Mouse (Mus musculus) gastrocnemius, adult 18-20 months (tissue): ENCODE measurements around the gene Rgs7. TPM values are rescaled to one million over a fixed set of nuclear protein-coding genes. Genes with fewer than 3 reads are reported as not detected.

Source experiments
- DNase-seq: peaks from one replicate; pipeline ENCODE4 v3.0.0; 2021; ENCODE audit warnings: low spot score
- total RNA-seq, 2 experiments: library from RNA; stranded (reverse); gene quantifications; 2 replicates each; pipeline ENCODE4 v1.2.3; 2021

Gene Rgs7
- total RNA-seq, 2 experiments from 2014 or later = 0.19 to 0.27 TPM

DNA sequence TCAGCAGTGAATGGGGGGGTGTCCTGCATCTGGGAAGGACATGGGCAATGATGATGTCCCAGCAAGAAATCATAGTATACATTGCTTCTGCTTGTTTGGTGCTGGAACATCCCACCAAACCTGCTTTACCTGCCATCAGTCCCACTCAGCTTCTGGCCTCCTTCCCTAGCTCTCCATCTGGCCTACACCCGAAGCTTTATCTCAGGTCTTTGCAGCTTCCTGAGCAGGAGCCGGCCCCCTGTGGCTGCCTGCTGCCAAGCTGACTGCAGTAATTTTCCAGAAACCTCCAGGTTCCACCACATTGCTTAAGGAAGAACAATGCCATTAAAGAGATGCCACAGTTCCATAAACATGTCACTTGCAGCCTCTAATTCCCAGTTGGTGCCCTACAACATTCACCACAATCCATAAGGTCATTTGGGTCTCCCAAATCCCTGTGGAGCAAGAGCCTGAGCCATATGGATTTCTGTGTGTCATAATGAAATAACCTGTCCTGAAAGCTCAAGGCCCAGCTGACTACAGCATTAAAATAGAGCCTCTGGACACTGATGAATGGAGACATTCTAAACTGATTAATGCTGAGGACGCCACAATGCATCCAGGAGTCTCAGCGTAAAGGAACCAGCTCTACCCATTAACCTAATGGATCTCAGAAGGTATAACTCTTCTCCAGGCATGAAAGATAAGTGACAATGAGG is 60.8 kb downstream of the Rgs7 start:
- DNase-seq = no peak

DNA sequence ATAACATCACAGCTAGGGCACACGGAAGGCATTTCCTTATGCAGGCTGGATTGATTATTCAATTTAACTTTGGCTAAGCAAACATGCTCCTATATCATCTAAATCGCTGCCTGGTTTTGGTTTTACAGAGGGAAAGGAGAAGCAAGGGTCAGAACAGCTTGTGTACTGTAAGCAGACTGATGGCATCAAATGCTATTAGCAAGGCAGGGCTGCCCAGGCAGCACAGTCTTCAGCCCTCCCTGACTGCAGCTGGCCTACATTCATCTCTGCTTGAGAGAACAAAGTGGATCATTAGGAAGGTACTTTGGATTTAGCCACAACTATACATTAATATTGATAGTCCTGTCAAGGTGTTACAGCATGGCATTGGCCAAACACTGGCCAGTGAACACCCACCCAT is 65.2 kb downstream of the Rgs7 start:
- no peak for DNase-seq

DNA sequence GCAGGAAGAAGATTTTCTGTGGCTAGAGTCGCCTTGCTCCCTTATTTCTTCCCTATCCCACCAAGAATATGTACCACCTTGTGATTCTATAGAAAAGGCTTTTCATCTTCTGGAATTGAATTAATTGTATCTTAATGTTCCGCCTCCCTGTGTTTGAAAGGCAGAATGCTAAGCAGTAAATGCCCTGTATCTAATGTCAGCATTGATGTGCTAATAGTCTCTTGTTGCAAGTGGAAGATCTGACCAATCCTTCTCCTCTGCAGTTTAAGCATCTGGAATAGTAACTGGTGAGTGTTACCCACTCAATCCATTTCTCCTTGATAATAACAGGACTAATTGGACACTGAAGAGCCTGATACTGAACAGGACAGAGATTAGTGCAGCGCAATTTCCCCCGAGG is 65.9 kb downstream of the Rgs7 start:
- no peak for DNase-seq

DNA sequence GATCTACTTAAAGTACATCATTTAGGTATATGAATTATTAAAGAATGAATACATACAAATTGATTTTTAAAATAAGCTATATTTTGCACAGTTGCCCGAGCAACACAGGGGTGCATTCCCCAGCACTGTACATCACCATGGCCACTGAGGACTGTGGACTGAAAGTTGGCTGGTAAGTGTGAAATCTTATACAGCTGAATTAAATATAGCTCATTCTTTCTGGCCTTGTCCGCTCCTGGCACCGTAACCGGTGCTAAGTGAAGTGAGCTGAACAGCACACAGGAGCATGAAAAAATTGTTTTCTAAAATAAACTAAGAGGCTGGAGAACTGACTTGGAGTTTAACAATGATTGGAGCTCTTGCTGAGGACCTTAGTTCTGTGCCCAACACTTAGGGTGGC is 71.4 kb downstream of the Rgs7 start:
- peak; percentile 43 for DNase-seq

DNA sequence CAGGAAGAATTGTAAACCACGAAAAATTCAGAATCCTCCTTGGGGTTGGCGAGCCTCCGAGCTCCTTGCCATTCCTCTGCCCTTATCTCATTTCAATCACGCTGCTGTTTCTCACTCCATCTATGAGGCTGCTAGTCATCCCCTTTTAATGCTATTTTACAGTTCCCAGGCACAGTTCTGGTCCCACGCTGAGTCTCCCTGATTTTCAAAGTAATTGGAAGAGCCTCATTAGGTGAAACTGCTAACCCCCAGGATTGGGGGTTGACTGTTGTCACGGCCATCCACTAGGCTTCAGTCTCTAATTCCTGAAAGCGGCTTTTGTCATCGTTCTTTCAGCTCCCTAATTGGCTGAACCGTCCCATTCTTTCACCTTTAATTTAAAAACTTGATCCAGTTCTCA is 76.6 kb downstream of the Rgs7 start:
- DNase-seq = no peak

DNA sequence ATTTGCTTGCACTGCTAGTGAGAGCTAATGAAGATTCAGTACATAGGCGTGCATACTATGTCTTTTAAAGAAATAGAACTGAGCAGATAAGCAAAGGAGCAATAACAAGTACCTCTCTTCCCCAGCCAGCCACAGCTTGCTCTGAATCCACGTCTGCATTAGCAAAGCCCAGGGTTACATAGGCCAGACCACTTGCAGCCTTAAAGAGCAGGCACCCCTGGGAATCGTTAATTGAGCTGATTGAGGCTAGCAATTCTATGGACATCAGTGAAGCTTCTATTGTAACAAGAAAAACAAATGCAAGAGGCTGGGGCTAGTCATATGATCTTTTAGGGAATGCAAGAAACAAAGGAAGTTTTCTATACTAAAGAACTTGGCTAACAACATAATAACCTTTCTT is 81.9 kb downstream of the Rgs7 start:
- DNase-seq = no peak

DNA sequence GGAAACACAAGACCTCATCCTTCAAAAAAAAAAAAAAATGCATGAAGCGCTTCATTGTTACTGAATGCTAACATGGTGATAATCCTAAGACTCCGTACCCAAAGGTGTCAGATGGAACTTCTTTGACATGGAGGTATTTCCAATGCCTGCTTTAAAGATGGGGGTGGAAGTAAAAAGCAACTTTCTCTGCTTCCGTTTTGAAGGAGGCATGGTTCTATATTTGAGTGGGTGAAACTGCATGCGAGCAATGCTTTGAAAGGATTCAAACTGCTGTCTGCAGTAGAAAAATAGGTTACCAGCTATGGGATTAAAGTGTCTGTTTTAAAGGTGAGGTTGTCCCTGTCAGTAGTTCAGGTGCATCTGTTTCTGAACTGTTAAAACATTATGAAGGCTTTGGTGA is 100.4 kb downstream of the Rgs7 start:
- DNase-seq = no peak

DNA sequence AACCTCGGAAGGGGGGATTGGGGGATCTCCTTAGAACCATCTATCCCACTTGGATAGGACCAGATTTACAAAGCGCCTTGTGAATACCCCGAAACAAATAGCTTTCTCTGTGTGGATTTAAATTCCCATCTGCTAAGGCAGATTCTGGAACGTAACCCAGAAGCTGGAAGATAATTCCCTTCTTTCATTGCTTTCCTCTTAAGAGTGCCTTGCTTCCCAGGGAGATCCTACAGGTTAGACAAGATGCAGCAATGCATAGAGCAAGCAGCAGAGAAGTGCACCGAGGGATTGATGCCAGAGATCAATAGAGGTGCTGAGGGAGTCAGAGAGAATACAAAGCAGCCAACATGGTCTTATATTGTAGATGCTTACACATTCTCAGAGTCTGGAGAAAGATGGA is 103.0 kb downstream of the Rgs7 start:
- DNase-seq = no peak

DNA sequence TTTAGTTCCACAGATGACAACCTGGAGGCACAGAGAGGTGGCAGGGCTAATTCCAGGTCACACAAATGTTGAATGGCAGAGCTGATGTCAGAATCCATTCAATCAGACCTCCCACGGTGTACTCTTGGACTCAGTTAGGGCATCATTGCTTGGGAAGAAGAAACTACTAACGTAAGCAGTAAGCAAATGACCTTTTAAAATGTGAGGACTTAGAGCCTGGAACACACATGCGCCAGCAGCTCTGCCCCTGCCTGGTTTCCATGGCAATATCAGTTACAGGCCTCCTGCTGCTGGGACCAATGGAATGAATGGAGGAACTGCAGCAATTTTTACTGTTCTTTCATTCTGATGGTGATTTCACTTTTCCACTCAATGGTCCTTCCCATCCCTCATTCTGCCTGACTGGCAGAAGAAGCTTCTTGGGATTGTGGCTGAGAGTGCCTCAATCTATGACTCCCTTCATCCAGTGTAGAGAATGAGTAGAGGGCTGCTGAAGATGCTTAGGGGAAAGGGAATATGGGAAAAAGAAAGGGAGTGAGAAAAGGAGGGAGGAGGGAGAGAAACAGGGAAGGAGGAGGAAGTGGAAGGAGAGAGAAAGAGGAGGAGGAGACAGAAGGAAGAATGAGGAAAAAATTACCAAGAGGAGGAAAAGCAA is 106.6 kb downstream of the Rgs7 start:
- no peak for DNase-seq

DNA sequence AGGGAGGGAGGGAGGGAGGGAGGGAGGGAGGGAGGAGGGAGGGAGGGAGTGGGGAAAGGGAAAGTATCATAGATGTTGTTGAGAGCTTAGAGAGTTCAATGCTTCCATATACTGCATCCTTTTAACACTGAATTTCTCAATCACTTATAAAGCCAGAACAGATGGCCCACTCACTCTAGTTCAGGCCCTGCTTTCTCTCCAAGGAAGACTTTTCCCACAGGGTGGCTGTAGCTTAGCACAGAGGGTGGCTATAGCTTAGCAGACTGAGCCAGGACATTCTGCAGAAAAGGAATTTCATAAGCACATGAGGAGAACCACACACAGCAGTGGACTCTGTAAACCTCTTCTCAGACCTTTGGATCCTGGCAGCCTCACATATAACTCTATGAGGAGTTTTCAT is 119.7 kb downstream of the Rgs7 start:
- DNase-seq = no peak

DNA sequence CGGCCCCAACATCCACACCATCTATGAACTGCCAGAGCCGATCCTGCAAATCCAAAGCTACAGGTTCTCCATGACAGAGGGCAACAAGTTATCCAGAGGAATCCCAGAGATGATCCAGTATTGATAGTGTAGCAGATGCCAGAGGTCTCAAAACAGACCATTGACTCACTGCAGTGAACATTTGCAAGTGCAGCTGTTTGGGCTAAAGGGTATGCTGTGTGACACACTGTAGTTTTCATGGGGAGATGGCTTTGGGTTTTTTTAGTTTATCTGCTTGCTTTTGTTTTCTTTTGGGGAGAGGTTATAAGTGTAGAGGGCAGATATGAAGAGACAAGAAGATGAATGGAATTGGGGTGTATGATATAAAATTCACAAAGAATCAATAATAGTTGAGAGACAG is 124.2 kb downstream of the Rgs7 start:
- no peak for DNase-seq

DNA sequence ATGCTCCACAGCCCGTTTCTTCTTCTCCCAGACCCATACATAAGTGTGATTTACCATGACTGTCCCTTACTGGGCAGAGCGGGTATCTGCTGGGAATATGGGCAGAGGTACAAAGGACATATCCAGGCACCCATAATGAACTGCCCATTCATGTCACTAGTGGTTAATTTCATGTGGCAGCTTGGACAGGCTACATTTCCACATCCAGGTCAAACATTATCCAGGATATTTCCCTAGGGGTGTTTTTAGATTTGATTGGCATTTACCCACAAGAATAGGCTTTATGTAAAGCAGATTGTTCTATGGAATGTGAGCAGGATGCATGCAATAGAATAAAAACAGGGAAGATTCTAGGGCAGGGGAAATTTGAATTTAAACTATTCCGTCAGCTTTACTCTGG is 128.7 kb downstream of the Rgs7 start:
- no peak for DNase-seq

DNA sequence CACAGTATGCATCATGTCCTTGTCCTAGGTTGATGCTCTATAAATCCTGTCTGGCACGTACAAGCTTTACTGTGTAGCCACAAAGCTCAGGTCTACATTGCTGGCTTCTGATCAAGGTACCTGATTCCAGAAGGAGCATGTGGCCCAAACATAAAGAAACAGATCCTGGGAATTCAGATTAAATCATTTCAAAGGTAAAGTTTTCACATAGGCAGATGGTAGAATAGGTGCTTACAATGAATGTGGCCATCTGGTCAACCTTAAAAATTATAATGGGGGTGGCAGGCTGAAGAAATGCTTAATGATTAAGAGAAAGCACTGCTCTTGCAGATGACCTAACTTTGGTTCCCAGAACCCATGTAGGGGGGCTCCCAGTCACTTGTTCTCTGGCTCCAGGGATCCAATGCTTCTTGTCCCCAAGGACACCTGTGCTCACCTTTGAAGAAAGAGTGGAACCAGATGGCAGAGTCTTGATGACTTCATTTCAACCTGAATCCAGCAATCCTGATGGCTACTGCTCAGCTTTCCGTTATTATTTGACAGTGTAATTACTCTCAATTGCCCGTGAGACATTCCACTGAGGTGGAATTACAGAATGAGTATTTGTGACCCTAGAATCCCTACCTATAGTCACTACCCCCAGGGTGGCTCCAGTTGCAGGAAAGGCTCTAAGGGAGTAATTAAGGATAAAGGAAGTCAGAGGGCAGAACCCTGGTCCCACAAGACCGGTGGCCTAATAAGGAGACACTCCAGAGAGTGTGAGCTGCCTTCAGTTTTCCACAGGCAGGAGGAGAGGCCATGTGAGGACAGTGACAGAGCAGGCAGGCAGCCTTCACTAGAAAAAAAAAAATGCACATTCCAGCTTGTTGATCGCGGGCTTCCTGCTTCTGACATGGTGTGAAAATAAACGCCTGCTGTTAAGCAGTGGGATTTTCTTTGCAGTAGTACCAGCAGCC is 132.6 kb downstream of the Rgs7 start:
- no peak for DNase-seq

DNA sequence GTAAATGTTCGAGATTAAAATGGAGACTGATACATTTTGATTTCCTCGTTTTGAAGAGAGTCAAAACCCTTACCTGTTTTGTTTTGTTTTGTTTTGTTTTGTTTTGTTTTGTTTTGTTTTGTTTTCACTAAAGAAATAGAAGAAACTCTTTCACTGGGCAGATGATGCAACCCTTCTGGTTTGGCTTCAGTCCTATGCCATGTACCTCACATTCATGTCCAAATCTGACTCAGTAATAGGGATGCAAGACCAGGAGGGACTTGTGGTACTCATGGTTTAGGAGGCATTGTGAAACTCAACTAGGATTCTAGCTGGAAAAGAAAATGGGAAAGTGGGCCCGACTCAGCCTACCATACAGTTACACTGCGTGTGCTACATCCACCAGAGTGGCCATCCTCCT is 139.4 kb downstream of the Rgs7 start:
- DNase-seq = no peak

DNA sequence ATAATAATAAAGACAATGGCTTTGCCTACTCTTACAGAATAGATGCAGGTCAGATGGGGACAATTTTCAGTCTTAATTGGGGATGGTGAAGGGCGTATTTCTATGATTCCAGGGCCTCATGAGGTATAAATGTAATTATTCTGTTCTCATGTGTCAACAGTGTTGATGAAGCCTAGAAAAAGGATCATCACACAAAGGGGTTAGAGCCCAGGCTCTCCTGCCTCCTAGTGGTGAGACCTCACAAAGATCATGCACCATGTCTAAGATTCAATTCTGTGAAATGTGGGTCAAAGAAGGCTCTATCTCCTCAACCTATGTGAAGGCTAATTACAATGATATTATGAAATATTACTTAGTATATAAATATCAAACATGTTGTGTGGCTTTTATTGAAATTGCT is 146.1 kb downstream of the Rgs7 start:
- no peak for DNase-seq

DNA sequence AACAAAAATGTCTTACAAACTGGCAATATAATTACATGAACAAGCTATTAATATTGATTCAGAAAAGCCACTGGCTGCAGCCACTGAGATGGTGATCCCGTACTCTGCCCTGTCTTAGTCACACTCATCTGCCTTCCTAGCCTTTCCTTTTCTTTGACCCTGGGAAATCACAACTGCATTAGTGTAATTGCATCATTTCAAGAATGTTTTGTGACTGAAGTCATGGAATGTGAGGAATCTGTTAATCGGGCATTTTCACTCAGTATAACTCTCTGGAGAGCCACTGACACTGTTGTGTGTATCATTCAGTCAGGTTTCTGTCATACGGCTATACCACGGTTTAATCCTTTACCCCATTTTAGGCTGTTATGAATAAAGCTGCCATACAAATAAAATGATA is 156.1 kb downstream of the Rgs7 start:
- DNase-seq = no peak

DNA sequence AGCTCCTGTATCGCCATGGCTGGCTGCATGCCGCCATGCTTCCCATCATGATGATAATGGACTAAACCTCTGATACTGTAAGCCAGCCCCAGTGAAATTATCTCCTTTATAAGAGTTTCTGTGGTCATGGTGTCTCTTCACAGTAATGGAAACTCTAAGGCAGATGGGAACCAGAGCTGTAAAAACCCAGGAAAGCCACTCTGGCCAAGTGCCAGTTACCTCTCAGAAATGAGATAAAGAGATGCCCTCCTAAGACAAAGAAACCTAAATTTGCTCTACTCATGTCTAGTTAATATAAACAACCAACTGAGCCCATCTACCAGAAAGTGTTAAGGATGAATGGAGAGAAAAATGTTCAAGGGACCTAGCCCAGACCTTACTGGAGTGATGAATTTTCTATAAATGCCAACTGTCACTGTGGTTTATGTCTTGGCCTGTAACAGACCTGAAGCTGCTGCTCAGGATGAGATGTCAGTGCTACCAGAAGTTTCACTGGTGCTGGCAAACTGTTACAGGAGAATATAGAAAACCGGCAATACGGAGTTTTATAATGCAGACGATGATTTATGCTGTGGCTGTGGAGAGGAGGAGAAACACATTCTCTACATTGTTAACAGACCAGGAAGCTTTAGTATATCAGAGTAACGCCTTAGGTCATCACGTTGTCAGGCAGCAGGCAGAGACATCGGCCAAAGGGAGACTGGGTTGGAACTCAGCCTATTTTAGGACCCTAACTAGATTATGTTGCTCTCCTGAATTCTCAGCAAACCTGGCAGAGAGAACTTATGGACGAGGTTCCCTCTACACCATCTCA is 159.1 kb downstream of the Rgs7 start:
- DNase-seq = no peak

DNA sequence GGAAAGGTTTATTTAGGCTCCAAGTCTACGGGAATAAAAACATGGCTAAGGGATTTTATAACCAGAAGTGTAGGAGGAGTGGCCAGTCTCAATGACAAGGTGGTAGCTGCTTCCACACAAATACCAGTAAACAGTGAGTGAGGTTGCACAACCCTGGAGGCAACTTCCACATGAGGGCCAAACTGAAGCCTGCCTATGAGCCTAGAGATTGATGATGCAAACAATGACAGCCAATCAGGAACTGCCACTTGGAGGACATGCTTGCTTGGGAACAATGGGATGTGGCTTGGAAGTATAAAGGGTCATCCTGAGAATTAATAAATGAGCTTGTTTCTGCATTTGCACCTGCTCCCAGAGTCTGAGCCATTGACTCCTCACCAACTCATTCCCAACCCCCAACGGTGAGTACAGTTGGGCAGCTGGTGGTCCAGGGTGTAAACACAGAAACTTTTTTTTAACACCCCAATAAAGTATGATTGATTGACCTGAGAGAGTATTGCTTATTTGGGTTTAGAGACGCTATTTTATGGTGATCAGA is 162.3 kb downstream of the Rgs7 start:
- DNase-seq = no peak

DNA sequence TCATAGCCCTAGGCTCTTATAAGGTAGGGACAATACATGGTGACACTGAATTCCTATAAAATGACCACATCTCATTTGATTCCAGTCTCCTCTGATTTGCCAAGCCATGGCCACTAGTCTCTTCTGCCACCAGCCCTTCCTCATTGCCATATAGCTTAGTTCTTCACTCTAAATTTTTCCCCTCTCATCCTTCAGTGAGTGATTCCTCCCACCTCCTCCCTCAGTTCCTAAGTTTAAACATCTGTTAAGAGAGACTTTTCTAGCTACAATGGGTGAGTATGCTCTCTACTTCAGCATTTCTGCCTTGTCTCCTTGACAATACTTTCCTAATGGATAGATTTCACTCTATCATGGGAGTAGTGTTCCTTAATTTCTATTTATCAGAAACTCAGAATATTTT is 169.5 kb downstream of the Rgs7 start:
- DNase-seq = no peak

DNA sequence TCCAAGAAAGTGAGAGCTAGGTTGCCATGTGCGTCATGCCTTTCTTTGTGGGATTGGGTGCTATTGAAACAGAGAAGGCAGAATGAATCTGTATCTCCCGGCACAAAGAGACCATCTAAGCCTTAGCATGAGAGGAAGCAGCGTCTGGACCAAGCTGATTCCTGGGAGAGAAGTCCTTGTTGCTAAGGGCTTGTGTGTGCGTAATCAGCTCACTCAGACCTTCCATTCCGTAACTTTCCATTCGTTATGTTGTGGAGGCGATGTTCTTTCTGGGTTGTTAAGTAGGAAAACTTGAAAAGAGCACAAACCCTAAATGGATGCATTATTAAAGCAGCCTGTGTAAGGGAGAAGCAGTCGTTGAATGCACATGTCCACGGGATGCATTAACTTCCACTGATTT is 173.1 kb downstream of the Rgs7 start:
- DNase-seq = no peak

DNA sequence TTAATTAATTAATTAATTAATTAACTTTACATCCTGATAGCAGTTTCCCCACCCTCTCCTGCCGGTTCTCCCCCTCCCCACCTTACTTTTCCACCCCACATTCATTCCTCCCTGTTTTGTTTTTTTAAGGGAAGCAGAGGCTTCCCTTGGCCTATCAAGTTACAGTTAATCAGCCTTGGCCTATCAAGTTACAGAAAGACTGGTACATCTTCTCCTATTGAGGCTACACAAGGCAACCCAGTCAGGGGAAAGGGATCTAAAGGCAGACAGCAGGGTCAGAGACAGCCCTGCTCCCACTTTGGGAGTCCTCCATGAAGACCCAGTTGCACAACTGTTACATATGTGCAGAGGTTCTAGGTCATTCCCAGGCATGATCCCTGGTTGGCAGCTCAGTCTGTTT is 175.0 kb downstream of the Rgs7 start:
- DNase-seq = no peak
